ENCODE assay signal across 18 mouse cellular contexts in genomic region chr10:102594306-102594705, GRCm38 (mm10).
DNase-seq lines count a peak whose midpoint lies in the region; ATAC-seq and TF ChIP-seq lines count a peak whose summit lies in the region.
"Had no signal": no experiment of that assay in that cellular context is flagged by ENCODE, and none has a peak within 500 bp of the region (broad histone marks: within the 10 kb centered on the region; RNA-seq: fewer than 3 reads in every experiment).

No protein-coding gene starts in this region.

- H3K27ac ChIP-seq in embryonic facial prominence, embryonic 11.5 days (replicated peaks; ENCODE audit: low read depth, low read length) = no peak overlapping the region
- no peak overlapping the region for H3K27ac ChIP-seq in midbrain, postnatal 0 days (ENCODE audit: low read depth, low read length)
- H3K27ac ChIP-seq: hindbrain, embryonic 13.5 days; intestine, embryonic 15.5 days; kidney, postnatal 0 days; liver, embryonic 14.5 days; neural tube, embryonic 13.5 days had no signal

- no peaks in the 10 kb centered on the region for H3K36me3 ChIP-seq in embryonic facial prominence, embryonic 11.5 days (replicated peaks; ENCODE audit: control insufficient read depth, insufficient read depth, low read depth, low read length)
- H3K36me3 ChIP-seq in midbrain, postnatal 0 days (ENCODE audit: insufficient read depth, low read length) = no peaks in the 10 kb centered on the region
- H3K36me3 ChIP-seq: hindbrain, embryonic 13.5 days; intestine, embryonic 15.5 days; neural tube, embryonic 13.5 days had no signal

- H3K4me3 ChIP-seq in embryonic facial prominence, embryonic 11.5 days (ENCODE audit: low read depth, low read length) = no peak overlapping the region
- H3K4me3 ChIP-seq in midbrain, postnatal 0 days (ENCODE audit: low read depth, low read length) = no peak overlapping the region
- H3K4me3 ChIP-seq: erythroblast, embryonic 14.5 days; hindbrain, embryonic 13.5 days; intestine, embryonic 15.5 days; megakaryocyte, embryonic 14.5 days; neural tube, embryonic 13.5 days had no signal

- DNase-seq in frontal cortex, adult 2 months (ENCODE audit: extremely low spot score in 1 of 2, low spot score in 1 of 2) = peak; percentile 1 to 34
- DNase-seq in frontal cortex, postnatal 25 days (ENCODE audit: low spot score in 2 of 2) = no peak
- DNase-seq in brain, adult 2 months (ENCODE audit: low read depth, low spot score) = peak; percentile 71
- peak; percentile 78 for DNase-seq in embryonic facial prominence, embryonic 11.5 days (ENCODE audit: low spot score)
- DNase-seq in left cerebral cortex, postnatal 25 days (ENCODE audit: low spot score in 2 of 2) = peak; percentile 19 to 58
- DNase-seq in midbrain, postnatal 0 days (ENCODE audit: low spot score) = no peak
- DNase-seq in kidney, postnatal 10 days = no peak
- DNase-seq: cerebellum, adult 11-12 months; gastrocnemius, postnatal 14 days; thymus, postnatal 4 days had no signal

- H3K27me3 ChIP-seq in embryonic facial prominence, embryonic 11.5 days (ENCODE audit: control insufficient read depth, insufficient read depth, low read length) = no peaks in the 10 kb centered on the region
- no peaks in the 10 kb centered on the region for H3K27me3 ChIP-seq in midbrain, postnatal 0 days (ENCODE audit: insufficient read depth, low read length)
- H3K27me3 ChIP-seq: hindbrain, embryonic 13.5 days; intestine, embryonic 15.5 days; megakaryocyte, embryonic 14.5 days; neural tube, embryonic 13.5 days had no signal

- intact Hi-C loops in left cerebral cortex, postnatal 25 days (cut with DNase I) = no loop called here

- no peak overlapping the region for H3K4me2 ChIP-seq in embryonic facial prominence, embryonic 11.5 days (ENCODE audit: low read depth, low read length)
- no peak overlapping the region for H3K4me2 ChIP-seq in midbrain, postnatal 0 days (ENCODE audit: low read depth, low read length, poor library complexity, severe bottlenecking)
- H3K4me2 ChIP-seq: hindbrain, embryonic 13.5 days; intestine, embryonic 15.5 days; neural tube, embryonic 13.5 days had no signal

- no peak overlapping the region for H3K9ac ChIP-seq in embryonic facial prominence, embryonic 11.5 days (replicated peaks; ENCODE audit: low read length)
- H3K9ac ChIP-seq in midbrain, postnatal 0 days (replicated peaks; ENCODE audit: low read length, poor library complexity, severe bottlenecking) = no peak overlapping the region
- H3K9ac ChIP-seq: hindbrain, embryonic 13.5 days; intestine, embryonic 15.5 days; liver, embryonic 14.5 days; neural tube, embryonic 13.5 days had no signal

- ATAC-seq in embryonic facial prominence, embryonic 11.5 days (replicated peaks; ENCODE audit: insufficient number of reproducible peaks, low FRiP score, low TSS enrichment, low read depth) = peak; percentile 62
- ATAC-seq in midbrain, postnatal 0 days (ENCODE audit: low FRiP score) = no peak
- ATAC-seq: intestine, embryonic 15.5 days; lung, postnatal 0 days had no signal

- WGBS in embryonic facial prominence, embryonic 11.5 days = 56% methylated on average over 2 of the region's 2 CpGs
- 79% methylated on average over 2 of the region's 2 CpGs for WGBS in midbrain, postnatal 0 days

- no peaks in the 10 kb centered on the region for H3K4me1 ChIP-seq in embryonic facial prominence, embryonic 11.5 days (ENCODE audit: control insufficient read depth, insufficient read depth, low read length)
- H3K4me1 ChIP-seq in midbrain, postnatal 0 days (ENCODE audit: insufficient read depth, low read length) = no peaks in the 10 kb centered on the region
- H3K4me1 ChIP-seq: hindbrain, embryonic 13.5 days; intestine, embryonic 15.5 days; megakaryocyte, embryonic 14.5 days; neural tube, embryonic 13.5 days had no signal

- H3K9me3 ChIP-seq in embryonic facial prominence, embryonic 11.5 days (replicated peaks; ENCODE audit: control insufficient read depth, low read length) = no peaks in the 10 kb centered on the region
- H3K9me3 ChIP-seq in midbrain, postnatal 0 days (ENCODE audit: low read length) = no peaks in the 10 kb centered on the region
- H3K9me3 ChIP-seq: hindbrain, embryonic 13.5 days; intestine, embryonic 15.5 days; neural tube, embryonic 13.5 days had no signal

- no peak for TF ChIP-seq CTCF in midbrain, postnatal 0 days (IDR thresholded peaks at IDR 0.05)

Comparison
In these comparisons a context has a peak if more than half of its experiments do, and no peak if none do; other contexts are left out.
1. DNase-seq: peak in frontal cortex, adult 2 months (2 of 2), brain, adult 2 months (single experiment), embryonic facial prominence, embryonic 11.5 days (single experiment) and left cerebral cortex, postnatal 25 days (2 of 2); none in frontal cortex, postnatal 25 days (0 of 2), midbrain, postnatal 0 days (single experiment) and kidney, postnatal 10 days (single experiment).